Mouse (Mus musculus): ENCODE data around the gene Gm28305.

GRCm38 (mm10) chr9:104070241-104070640 lies 29.8 kb downstream of the Gm28305 start:
- TF ChIP-seq CTCF (conservative IDR thresholded peaks at IDR 0.05; ENCODE audit: low read length) (no peak), POU5F1 (IDR thresholded peaks at IDR 0.05; ENCODE audit: borderline replicate concordance, low read length) (no peak)
